Mouse (Mus musculus): ENCODE measurements around the gene Usp7.

Gene Usp7

DNA sequence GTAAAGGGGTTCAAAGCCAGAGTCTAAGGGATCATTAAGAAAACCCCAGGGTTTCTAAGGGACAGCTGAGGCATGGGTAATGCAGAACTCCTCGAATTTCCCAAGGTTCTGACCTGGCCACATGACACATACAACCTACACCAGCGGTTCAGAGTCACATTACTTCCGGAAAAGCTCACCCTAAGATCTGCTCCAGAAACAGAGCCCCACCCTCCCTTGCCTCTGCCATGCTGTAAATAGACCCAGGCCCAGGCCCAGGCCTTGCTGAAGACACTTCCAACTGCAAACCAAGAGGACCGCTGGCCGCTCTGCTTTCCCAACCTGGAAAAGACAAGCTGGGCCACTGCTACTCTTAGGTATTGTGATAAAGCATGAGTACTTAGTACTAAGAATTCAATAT, 77.3 kb downstream of the Usp7 start:
- no peak for DNase-seq

DNA sequence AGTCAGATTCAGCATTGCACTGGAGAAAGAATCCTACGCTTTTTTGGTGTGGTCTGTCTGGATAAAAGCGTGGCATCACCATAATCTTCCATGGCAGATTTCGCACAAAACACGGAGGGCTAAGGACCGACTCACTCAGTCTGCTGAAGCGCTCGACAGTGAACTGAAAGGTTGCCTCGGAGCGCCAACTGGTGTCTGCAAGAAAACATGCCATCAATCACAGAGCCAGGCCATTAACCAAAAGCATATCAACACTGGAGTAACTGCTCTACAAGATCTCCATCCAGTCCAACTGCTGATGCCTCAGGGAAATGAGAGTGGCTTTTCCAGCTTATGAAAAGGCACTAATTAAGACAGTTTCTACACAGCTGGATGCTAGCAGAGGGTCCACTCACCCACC, 80.1 kb downstream of the Usp7 start:
- DNase-seq, result no peak

DNA sequence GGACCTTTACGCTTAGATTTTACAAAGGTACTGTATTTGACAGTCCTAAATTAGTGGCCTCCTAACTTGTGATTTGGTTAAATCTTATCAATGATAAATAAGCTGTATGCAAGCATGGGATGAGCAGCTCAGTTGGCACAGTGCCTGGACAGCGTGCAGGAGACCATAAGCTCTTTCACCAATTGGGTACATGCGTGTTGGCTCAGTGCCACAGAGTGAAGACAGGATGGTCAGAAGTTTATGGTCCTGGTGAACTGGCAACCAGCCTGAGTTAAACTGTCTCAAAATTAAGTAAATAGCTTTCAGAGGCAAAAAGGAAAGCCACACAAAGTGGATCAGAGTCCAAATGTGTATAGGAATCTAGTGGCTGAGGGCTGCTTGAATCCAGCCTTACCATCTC, 91.5 kb downstream of the Usp7 start:
- DNase-seq, result no peak

DNA sequence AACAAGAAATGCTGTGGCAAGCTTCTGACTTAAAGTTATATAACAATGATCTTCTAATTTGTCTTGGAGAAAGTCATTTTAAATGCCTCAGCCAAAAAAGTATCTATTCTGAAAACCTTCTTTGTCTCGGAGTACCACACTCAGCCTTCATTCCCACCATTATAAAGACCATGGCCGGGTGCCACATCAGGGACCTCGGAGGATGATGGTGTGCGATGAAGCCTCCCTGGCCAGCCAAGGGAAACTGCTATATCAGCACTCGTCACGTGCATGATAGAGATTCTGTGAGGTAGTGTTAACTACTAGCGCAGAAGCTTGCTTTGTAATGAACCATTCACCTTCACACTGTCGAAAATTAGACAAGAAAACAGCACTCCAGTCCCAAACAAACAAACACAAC, 92.6 kb downstream of the Usp7 start:
- DNase-seq, result no peak

DNA sequence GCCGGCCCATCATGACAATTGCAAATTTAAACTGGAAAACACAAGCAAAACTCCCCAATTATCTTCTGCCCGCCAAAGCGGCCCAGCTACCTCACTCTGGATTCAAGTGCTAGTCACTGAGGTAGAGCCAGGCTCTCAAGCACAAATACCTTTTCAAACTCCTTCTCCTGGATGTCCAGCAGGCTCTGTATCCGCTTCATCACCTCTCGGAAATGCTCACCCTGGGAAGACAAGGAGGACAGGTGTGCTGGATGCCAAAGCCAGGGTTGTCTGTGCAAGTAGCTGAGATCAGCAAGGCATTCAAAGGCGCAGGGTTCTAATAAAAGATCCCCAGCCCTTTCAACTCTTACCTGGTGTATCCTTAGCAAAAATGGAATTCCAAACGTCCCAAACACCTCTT, 100.9 kb downstream of the Usp7 start:
- DNase-seq, result no peak

DNA sequence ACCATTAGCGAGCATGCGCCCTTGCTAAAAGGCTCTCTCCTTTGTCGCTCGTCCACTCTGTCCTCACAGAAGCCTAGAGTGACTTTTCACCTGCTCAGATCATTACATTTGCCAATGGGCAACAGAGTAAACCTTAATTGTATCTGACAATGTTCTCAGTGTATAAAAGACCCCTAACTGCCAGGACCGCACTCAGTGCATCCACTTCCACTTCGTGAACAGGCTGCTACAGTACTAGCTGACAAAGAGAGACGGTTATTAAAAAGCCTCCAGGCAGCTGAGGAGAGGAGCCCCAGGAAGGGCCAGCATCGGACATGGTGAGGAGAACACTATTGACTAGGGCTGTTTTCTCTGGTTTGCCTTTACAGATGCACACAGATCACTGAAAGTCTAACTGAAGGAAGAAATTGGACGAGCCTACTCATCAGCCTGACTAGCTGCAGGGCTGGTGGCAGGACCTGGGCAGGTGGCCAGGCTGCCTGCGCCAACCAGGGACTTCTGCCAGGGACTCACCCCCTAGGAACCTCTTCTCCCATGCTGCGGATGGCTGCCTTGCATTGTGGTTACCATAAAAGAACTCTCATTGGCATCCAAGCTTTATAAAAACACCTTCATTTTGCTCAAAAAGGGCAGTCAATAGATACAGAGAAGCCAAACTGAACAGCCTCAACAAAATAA, 102.0 kb downstream of the Usp7 start:
- no peak for DNase-seq

DNA sequence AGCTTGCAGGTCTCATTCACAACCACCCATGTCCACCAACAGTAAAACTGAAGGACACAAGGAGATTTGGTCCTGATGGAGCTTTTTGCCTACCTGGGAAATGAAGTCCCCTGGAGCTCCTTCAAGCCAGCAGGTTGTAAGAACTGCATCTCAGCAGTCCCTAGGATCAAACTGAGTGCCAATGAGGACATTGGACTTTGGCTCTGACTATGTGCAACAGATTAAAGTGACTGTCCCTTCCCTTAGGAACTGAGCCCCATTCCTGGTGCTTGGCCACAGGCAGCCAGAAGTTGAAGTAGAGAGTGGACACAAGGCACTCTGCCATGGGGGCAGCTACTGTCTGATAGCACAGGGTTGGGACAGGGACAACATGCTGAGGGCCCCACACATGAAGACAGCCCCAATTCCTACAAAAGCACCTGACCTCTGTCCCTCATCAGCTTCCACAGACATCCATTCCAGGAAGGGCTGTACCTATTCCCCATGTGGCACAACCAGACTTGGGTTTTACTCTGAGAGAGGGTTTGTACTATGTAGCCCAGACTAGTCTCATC, 104.5 kb downstream of the Usp7 start:
- DNase-seq, result no peak

DNA sequence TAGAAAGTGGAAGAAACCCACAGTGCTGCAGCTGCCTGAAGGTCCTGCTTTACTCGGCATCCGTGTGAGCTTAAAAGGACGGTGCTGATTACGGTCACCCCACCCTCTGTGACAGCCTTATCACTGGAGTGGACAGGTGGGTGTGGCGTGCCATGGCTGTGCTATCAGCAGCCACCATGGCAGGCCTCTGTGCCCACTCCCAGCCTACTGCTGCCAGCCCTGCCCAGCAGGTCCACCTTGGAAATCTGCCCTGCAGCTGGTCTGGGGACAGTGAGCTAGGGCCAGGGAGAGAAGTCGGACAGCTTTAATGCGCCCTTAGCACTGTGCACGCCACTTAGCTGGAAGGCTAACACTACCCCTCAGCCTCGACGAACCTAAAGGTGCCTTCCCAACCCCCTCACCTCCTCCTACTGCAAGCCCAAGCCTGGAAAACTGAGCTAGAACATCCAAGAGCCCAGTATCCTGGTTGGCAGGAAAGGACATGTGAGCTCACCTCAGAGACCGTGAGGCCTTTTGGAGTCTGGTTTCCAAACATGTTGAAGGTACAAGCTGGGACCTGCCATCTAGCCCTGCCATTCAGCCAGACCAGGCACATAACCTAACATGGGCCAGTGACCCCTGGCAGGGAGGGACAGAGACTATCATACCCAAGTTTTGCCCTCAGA, 105.1 kb downstream of the Usp7 start:
- no peak for DNase-seq

DNA sequence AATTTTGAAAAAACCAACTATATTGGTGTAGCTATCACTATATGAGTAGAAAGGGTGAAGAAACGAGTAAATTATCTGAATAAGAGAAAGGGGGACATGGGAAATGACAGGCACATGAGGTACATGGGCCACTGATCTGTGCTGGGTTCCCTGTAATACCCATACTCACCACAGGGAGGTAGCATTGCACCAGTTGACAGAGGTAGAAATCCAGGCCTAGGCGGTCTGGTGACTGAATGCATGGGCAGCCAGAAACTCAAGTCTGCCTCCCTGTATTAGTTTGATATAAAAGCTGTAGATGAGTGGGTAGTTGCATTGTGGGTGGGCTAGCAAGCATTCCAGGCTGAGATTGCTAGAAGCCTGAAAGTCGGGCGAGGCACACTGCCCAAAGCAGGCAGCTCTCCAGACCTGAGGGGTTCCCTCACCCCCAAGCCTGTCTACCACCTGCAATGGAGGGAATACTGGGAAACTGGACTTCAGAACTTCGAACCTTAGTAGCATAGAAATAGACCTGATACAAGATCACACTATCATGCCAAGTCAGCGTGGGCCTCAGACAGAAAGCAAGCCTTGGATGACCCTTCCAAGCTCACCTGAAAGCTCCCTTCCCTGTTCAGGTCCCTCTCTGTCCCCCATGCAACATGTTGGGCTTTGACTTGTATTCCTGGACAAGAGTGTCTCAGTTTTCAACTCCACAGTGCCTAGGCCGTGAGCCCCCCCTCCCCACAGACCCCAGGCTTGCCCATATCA, 105.8 kb downstream of the Usp7 start:
- peak; percentile 86 to 89 for DNase-seq

DNA sequence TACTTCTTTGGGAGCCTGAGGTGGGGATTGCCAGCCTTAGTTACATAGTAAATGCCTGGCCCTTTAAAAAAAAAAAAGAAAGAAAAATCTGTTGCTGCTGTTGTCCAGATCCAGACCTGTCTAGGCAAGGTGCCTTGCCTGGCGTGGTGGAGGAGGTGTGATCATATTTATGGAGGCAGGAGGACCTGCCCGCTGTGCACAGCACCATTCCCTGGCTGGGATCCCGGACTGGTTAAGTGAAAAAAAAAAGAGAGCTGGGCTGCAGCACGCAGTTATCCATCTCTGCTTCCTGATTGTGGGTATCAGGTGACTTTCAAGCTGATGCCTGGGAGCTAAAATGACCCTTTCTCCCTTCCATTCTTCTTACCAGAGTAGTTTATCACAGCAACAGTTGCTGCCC, 107.0 kb downstream of the Usp7 start:
- no peak for DNase-seq

DNA sequence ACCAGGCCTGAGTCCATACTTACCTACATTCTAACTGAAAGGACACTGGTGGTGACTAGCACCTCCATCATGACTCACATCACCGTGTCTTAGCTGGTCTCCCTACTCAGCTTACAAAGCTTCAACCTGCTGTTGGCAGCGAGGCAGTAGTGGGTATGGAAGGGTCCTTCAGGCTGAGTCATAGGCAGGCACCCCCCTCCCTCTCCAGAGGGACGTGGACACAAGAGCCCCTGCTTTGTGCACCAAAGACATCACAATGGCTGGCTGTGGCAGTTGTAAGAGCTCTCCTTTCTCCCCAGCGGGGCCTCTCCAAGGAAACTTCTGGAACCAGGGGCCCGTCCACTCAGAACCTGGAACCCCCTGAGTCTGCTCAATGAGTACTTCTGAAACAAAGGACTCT, 111.6 kb downstream of the Usp7 start, which contains the start of gene Gm5767:
Gm5767 (plus strand) TSS at position 301 of the 400 bp plus-strand sequence.
- no peak for DNase-seq

DNA sequence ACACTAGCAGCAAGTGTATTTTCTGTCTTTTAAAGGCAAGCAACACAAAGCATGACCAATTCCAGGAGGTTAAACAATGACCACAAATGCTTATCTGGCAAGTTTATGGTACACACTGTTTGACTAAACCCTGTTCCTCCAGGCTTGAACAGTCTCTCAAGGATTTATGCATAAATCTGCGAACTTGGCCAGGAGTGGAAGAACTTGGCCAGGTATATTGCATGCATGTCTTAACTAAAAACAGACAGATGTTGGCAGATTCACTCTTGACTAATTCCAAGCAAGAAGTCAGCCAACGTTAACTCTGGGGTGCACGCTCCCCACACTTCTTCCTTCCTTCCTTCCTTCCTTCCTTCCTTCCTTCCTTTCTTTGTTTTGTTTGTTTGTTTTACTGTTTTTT, 112.3 kb downstream of the Usp7 start:
- DNase-seq, result no peak

DNA sequence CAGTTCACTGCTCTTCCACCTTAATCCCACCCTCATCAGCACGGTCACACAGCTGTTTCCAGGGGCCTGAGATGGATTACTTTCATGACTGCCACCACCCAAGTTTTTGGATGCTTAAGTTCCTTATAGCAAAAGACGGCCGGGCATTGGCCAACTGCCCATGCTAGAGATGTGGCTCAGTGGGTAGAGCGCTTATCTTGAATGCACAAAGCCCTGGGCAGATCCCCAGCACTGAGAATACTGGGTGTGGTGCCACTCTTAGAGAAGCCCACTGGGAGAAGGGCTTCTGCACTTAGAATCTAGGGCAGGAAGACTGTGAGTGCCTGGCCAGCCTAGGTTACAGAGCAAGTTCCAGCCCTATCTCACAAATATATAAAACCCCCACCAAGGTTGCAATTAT, 113.4 kb downstream of the Usp7 start:
- no peak for DNase-seq

DNA sequence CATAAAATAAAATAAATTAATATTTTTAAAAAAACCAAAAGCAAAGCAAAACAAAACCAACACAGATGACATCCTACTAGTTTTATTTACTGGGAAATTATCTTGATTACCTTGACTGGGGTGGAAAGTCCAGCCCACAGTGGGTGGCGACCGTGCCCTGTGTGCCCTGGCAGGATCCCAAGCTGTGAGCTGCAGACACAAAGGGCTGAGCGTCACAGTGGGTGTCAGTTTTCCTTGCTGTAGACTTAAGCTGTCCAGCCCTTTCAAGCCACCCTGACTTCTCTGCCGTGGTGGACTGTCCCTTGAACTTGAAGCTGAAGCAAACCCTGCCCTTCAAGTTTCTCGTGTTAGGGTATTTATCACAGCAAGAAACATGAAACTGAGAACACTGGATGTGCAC, 114.1 kb downstream of the Usp7 start:
- no peak for DNase-seq

DNA sequence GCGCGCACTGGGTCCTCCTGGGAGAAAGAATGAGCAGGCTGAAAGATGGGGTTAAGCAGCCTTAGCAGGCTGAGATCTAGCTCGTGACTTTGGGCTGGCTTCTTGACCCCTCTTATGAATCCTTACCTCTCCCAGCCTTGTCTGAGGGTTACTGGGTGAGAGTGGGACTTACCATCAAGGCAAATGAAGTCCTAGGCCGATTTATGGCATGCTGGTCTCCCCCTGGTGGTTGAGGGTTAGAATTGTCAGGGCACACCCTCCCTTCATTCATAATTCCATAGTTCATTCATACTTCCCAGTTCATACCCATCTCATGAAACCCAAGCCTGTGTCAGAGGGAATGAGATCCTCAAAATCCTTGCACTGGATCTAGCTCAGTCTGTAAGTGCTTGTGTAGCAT, 115.3 kb downstream of the Usp7 start:
- DNase-seq, result peak; percentile 77 to 78

DNA sequence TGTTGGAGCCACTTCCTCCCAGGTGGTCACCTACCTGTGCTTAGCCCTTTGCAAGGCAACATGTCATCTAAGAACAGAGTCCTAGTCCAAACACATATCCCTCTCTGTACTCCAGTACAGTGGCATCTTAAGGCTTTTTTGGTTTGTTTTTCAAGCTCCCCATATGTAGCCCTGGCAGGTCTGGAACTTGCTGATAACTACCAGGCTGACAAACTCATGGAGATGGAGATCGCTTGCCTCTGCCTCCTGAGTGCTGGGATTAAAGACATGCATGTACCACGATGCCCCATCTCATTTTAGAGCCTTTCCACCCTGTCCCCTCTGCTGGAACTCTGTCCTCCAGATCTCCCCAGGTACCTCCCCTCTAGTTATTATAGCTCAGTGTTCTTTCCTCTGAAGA, 115.9 kb downstream of the Usp7 start:
- DNase-seq, result no peak

DNA sequence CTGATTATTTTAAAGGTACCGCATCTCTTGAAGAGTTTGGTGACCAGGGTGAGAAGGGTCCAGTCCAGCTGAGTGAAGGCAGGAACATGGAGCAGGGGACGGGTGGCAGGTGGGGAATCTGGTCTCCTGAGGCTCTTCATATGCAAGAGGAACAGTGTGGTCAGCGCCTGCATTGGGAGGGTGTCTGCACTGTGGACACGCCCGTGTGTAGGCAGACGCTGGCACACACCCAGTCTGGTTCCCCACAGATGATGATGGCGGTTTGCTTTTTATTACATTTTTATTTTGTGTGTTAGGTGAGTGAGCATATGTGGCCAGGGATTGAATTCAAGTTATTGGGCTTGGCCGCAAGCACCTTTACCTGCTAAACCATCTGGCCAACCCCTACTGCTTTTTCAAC, 116.5 kb downstream of the Usp7 start:
- DNase-seq, result no peak

DNA sequence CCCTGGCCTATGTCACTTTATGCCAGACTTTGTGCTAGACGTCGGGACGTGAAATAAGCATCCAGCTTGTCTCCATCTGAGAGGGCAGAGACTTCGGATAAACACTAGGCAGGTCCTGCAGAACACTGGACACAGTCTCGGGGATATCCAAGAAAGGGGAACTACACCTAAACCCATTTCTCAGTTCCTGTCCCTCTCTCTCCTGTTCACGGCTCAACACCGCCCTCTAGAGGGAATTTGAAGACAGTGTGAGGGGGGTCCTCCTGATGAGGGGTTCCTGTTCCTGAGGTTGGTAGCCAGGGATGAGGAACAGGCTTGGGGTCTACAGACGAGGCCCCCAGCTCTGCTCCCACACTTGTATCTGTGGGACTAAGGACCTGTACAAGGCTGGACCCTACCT, 117.9 kb downstream of the Usp7 start:
- peak; percentile 79 to 83 for DNase-seq

DNA sequence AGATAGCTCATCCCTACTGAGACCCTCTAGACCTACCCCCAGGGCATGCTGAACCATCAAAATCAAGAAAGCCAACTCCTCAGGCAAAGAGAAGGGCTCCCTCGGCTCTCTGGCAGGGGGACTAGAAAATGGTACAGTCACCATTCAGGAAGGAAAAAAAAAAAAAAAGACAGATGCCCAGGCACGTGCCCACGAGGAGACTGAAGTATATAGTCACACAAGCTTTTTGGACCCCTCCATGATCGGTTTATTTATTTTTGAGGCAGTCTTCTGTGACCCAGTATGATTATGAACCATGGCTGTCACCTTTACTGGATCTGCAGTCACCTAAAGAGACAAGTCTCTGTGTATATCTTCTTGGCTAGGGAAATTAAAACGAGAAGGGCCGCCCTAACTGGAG, 118.8 kb downstream of the Usp7 start:
- no peak for DNase-seq

DNA sequence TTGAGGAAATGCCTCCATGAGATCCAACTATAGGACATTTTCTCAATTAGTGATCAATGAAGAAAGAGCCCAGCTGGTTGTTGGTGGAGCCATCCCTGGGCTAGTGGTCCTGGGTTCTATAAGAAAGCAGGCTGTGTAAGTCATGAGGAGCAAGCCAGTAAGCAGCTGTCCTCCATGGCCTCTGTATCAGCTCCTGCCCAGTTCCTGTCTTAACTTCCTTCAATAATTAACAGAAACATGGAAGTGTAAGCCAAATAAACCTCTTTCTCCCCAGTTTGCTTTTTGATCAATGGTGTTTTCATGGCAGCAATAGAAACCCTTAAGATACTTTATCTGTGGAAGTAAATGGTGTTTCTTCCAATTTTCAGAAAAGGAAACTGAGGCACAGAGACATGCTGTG, 119.3 kb downstream of the Usp7 start:
- DNase-seq, result no peak

DNA sequence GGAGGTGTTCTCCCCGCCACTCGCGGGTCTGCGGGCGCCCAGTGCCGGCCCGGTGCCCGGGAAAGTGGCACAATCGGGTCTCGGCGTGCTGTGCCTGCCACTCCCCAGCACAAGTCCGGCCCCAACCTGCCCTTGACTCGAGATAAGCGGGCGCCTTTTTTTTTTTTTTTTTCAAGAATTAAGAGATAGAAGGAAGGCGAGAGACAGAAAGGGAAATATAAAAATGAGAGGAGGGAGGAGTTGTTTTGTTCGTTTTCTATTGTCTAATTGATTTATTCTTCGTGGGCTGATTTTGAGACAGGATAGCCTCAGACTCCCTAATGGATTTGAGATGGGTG, 119.8 kb downstream of the Usp7 start:
- DNase-seq, result no peak

DNA sequence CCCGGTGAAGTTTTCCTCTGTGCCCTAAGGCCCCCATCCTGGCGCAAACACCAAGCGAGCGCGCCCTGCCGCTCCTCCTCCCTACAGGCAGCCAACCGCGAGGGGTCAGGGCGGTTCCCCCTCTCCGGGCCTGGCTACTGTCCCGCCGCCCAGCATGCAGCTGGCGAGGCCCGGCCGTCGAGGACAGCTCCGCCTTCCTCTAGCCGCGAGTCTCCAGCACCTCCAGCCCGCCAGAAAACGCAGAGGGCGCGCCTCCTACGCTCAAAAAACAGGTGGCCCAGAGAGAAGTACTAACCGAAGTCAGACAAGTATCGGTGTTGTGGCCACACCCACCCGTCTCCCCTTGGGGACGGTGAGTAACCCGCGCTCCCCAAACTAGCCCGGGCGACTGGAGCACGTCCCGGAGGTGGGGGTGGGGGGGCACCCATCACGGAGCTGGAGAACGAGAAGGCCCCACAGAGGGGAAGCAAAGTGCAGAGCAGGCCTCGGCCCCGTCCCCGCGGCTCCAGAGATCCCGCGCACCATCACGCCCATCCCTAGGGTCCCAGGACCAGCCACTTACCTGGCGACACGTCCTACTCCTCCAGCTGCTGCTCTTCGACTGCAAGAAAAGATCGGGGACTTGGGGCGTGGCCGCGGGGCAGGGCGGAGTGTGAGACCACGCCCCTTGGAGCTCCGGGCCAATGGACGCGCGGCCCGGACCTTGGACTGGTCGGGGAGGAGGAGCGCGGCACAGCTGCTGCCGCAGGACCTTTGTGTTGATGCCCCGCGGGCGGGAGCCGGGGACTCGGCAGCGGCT, 120.4 kb downstream of the Usp7 start, which contains the start of gene Carhsp1:
Carhsp1 (minus strand) TSS at position 605 of the 799 bp plus-strand sequence.
- DNase-seq, result peak; percentile 96

Data from B cell, adult 2 months (primary cell).